Mouse (Mus musculus) intestine, postnatal 0 days (tissue): ENCODE results near the gene Hes7. TPM values are rescaled to one million over a fixed set of nuclear protein-coding genes. Genes with fewer than 3 reads are reported as not detected.

Experiments
- ATAC-seq: fragments of 200-750 bp; cut with Nextera tagmentation; 2 replicates; pipeline ENCODE4 v1.8.0; 2017; ENCODE audit warnings: mild to moderate bottlenecking, moderate TSS enrichment, moderate library complexity
- H3K27ac ChIP-seq: fragments of 300-500 bp; sonication (generic); 2 replicates; pipeline ENCODE4 v1.5.1; 2014; ENCODE audit warnings: mild to moderate bottlenecking, low read depth, low read length, moderate library complexity
- H3K27me3 ChIP-seq: fragments of 300-500 bp; sonication (generic); replicated peaks from 2 replicates; pipeline ENCODE4 v1.6.1; 2014; ENCODE audit warnings: low read length, mixed read lengths; ENCODE audit not compliant: control insufficient read depth, insufficient read depth
- H3K36me3 ChIP-seq: fragments of 300-500 bp; sonication (generic); 2 replicates; pipeline ENCODE4 v1.6.1; 2014; ENCODE audit warnings: mild to moderate bottlenecking, moderate library complexity; ENCODE audit not compliant: control insufficient read depth, insufficient read depth
- H3K4me1 ChIP-seq: fragments of 300-500 bp; sonication (generic); replicated peaks from 2 replicates; pipeline ENCODE4 v1.6.1; 2014; ENCODE audit warnings: antibody characterized with exemption, low read length, mixed read lengths; ENCODE audit not compliant: control insufficient read depth, insufficient read depth
- H3K4me2 ChIP-seq: fragments of 300-500 bp; sonication (generic); replicated peaks from 2 replicates; pipeline ENCODE4 v1.6.1; 2014; ENCODE audit warnings: low read depth, mild to moderate bottlenecking, moderate library complexity
- H3K4me3 ChIP-seq: fragments of 300-500 bp; sonication (generic); 2 replicates; pipeline ENCODE4 v1.5.1; 2014; ENCODE audit warnings: low read depth, low read length
- H3K9ac ChIP-seq: fragments of 300-500 bp; sonication (generic); 2 replicates; pipeline ENCODE4 v1.6.1; 2014; ENCODE audit warnings: mild to moderate bottlenecking, low read depth, low read length
- H3K9me3 ChIP-seq: fragments of 300-500 bp; sonication (generic); 2 replicates; pipeline ENCODE4 v1.6.1; 2016; ENCODE audit warnings: mixed run types; ENCODE audit not compliant: control insufficient read depth
- CTCF ChIP-seq: sonication (generic); IDR thresholded peaks from 2 replicates; pipeline ENCODE4 v1.5.1; 2016; ENCODE audit warnings: low read depth, mild to moderate bottlenecking, control low read depth, antibody characterized with exemption, moderate library complexity
- WGBS: fragments of 180-500 bp; shearing (Covaris S2); extraction: QIAGEN DNeasy Blood & Tissue Kit; methylation state at CpG from one replicate; pipeline ENCODE4 v1.1.7; 2014; 5-methylcytosine and 5-hydroxymethylcytosine counted together
- polyA plus RNA-seq: library from polyadenylated mRNA; unstranded; fragments of >200 nt; fragmentation: Nextera tagmentation; extraction: Ambion mirVana; gene quantifications from 2 replicates; pipeline ENCODE4 v1.2.1, GENCODE M21; 2015

Gene Hes7
- polyA plus RNA-seq, 1 experiment from 2014 or later: 0.37 TPM

GRCm38 (mm10) chr11:69106842-69107241 is 13.4 kb upstream of the Hes7 start:
- Histone ChIP-seq H3K9ac (no peak overlapping the region), H3K4me2 (no peak overlapping the region), H3K9me3 (no peaks in the 10 kb centered on the region), H3K4me3 (no peak overlapping the region), H3K27me3 (no peaks in the 10 kb centered on the region), H3K4me1 (no peaks in the 10 kb centered on the region), H3K36me3 (peaks cover 77% of the 10 kb centered on the region), H3K27ac (no peak overlapping the region)
- no peak for ATAC-seq
- WGBS: 90% methylated on average over 11 of the region's 11 CpGs
- TF ChIP-seq CTCF: no peak

GRCm38 (mm10) chr11:69107676-69108075 is 12.5 kb upstream of the Hes7 start:
- Histone ChIP-seq H3K36me3 (peaks cover 69% of the 10 kb centered on the region), H3K4me3 (no peak overlapping the region), H3K27me3 (no peaks in the 10 kb centered on the region), H3K9ac (no peak overlapping the region), H3K4me2 (no peak overlapping the region), H3K9me3 (no peaks in the 10 kb centered on the region), H3K27ac (no peak overlapping the region), H3K4me1 (no peaks in the 10 kb centered on the region)
- no peak for TF ChIP-seq CTCF
- 88% methylated on average over 11 of the region's 11 CpGs for WGBS
- ATAC-seq: no peak

GRCm38 (mm10) chr11:69108223-69108622 is 12.0 kb upstream of the Hes7 start:
- H3K4me1 ChIP-seq: no peaks in the 10 kb centered on the region
- no peak for TF ChIP-seq CTCF
- H3K4me2 ChIP-seq: no peak overlapping the region
- H3K36me3 ChIP-seq: peaks cover 63% of the 10 kb centered on the region
- H3K9me3 ChIP-seq: no peaks in the 10 kb centered on the region
- H3K27me3 ChIP-seq: no peaks in the 10 kb centered on the region
- no peak overlapping the region for H3K9ac ChIP-seq
- WGBS: 91% methylated on average over 9 of the region's 9 CpGs
- no peak overlapping the region for H3K27ac ChIP-seq
- ATAC-seq: no peak
- H3K4me3 ChIP-seq: no peak overlapping the region

- H3K4me1 ChIP-seq: no peaks in the 10 kb centered on the region
- no peaks in the 10 kb centered on the region for H3K27me3 ChIP-seq
- H3K9ac ChIP-seq: no peak overlapping the region
- WGBS: 80% methylated on average over 13 of the region's 13 CpGs
- peak overlapping the region; percentile 65; the same call in 1 of the 2 replicates for H3K4me2 ChIP-seq
- ATAC-seq: no peak
- H3K27ac ChIP-seq: no peak overlapping the region
- H3K4me3 ChIP-seq: no peak overlapping the region
- peaks cover 53% of the 10 kb centered on the region for H3K36me3 ChIP-seq
- no peaks in the 10 kb centered on the region for H3K9me3 ChIP-seq
- TF ChIP-seq CTCF: no peak
Measured at GRCm38 (mm10) chr11:69109032-69109900, 10.9 kb upstream of the Hes7 start.

GRCm38 (mm10) chr11:69110319-69111046 is 9.7 kb upstream of the Hes7 start:
- ATAC-seq: peak; percentile 52
- Histone ChIP-seq H3K27ac (no peak overlapping the region; the same call in 1 of the 2 replicates), H3K9ac (peak overlapping the region; percentile 44), H3K4me3 (peak overlapping the region; percentile 42), H3K4me1 (no peaks in the 10 kb centered on the region), H3K4me2 (peak overlapping the region; percentile 65), H3K36me3 (peaks cover 41% of the 10 kb centered on the region), H3K9me3 (no peaks in the 10 kb centered on the region), H3K27me3 (no peaks in the 10 kb centered on the region)
- 2% methylated on average over 30 of the region's 30 CpGs for WGBS
- no peak for TF ChIP-seq CTCF

GRCm38 (mm10) chr11:69111051-69111810 is 9.0 kb upstream of the Hes7 start:
- no peaks in the 10 kb centered on the region for H3K27me3 ChIP-seq
- H3K9me3 ChIP-seq: no peaks in the 10 kb centered on the region
- no peak for ATAC-seq
- H3K4me2 ChIP-seq: peak overlapping the region; percentile 65
- H3K4me3 ChIP-seq: peak overlapping the region; percentile 42
- no peak for TF ChIP-seq CTCF
- H3K9ac ChIP-seq: peak overlapping the region; percentile 44; the same call in 1 of the 2 replicates
- H3K4me1 ChIP-seq: no peaks in the 10 kb centered on the region
- H3K27ac ChIP-seq: no peak overlapping the region; the same call in 1 of the 2 replicates
- H3K36me3 ChIP-seq: peaks cover 33% of the 10 kb centered on the region
- 8% methylated on average over 21 of the region's 21 CpGs for WGBS
